Mouse (Mus musculus): ENCODE measurements around the gene Vasp. TPM values are rescaled to one million over a fixed set of nuclear protein-coding genes. Genes with fewer than 3 reads are reported as not detected.

Gene Vasp
- polyA plus RNA-seq, 1 experiment: 335 TPM

DNA sequence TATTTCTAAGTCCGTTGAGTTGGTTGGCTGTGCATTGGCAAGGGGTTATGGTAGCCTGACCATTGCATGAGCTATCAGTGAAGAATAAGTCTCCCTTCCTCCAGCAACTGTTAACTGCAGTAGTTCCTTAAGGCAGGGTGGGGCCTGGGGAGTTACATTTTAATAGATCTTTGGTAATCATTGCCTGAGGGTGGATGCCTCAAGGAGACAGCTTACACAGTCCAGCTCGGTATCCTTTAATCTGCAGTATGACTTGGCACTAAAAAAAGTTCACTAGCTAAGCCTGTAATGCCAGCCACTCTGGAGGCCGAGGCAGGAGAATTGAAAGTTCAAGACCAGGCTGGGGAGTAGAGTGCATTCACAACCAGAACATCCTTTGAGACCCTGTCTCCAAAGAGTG lies 39.8 kb downstream of the Vasp start:
- 89% methylated on average over 3 of the region's 3 CpGs for WGBS

DNA sequence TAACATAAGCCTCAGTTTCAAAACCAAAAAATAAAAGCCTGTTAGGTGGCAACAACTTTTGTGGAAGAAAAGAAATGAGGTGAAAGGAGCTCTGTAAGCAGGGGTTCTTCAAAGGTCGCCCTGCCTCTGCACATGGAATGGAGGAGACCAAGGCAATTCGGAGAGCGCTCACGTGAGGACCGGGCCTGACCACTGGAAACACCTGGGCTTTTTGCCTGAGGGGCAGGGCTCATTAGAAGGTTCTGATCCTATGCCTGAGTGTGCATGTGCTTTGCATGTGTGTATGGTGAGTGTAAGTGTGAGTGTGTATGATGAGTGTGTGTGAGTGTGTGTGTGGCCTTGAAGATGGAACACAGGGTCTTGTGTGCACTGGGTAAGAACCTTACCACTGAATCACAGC lies 40.7 kb downstream of the Vasp start:
- TF ChIP-seq CTCF (IDR thresholded peaks at IDR 0.05; ENCODE audit: extremely low read depth, insufficient read depth, insufficient read length, insufficient replicate concordance): no peak
- no peak for TF ChIP-seq POLR2A (IDR thresholded peaks at IDR 0.05; ENCODE audit: low read depth, low read length)
- no peak for DNase-seq (ENCODE audit: low read depth in 1 of 2, low spot score in 2 of 2)
- no peak overlapping the region for H3K4me3 ChIP-seq (ENCODE audit: extremely low read depth, insufficient read depth, insufficient read length)
- no peaks in the 10 kb centered on the region for H3K27me3 ChIP-seq (ENCODE audit: control insufficient read depth, insufficient read depth, low read length)
- no peaks in the 10 kb centered on the region for H3K36me3 ChIP-seq (ENCODE audit: control insufficient read depth, insufficient read depth, low read length)
- H3K4me1 ChIP-seq (ENCODE audit: control insufficient read depth, insufficient read depth, insufficient read length): peaks cover 3% of the 10 kb centered on the region; the same call in 1 of the 2 replicates
- H3K27ac ChIP-seq (ENCODE audit: insufficient read depth, low read length): no peak overlapping the region
- WGBS: 96% methylated on average over 5 of the region's 5 CpGs

More for the DNA sequence above, 39.8 kb downstream of the Vasp start:
- DNase-seq (ENCODE audit: low read depth in 1 of 2, low spot score in 2 of 2): no peak
- peaks cover 3% of the 10 kb centered on the region; the same call in 1 of the 2 replicates for H3K4me1 ChIP-seq (ENCODE audit: control insufficient read depth, insufficient read depth, insufficient read length)
- no peak overlapping the region for H3K27ac ChIP-seq (ENCODE audit: insufficient read depth, low read length)
- H3K4me3 ChIP-seq (ENCODE audit: extremely low read depth, insufficient read depth, insufficient read length): no peak overlapping the region
- no peaks in the 10 kb centered on the region for H3K36me3 ChIP-seq (ENCODE audit: control insufficient read depth, insufficient read depth, low read length)
- no peaks in the 10 kb centered on the region for H3K27me3 ChIP-seq (ENCODE audit: control insufficient read depth, insufficient read depth, low read length)
- TF ChIP-seq POLR2A (IDR thresholded peaks at IDR 0.05; ENCODE audit: low read depth, low read length) (no peak), CTCF (IDR thresholded peaks at IDR 0.05; ENCODE audit: extremely low read depth, insufficient read depth, insufficient read length, insufficient replicate concordance) (no peak)

DNA sequence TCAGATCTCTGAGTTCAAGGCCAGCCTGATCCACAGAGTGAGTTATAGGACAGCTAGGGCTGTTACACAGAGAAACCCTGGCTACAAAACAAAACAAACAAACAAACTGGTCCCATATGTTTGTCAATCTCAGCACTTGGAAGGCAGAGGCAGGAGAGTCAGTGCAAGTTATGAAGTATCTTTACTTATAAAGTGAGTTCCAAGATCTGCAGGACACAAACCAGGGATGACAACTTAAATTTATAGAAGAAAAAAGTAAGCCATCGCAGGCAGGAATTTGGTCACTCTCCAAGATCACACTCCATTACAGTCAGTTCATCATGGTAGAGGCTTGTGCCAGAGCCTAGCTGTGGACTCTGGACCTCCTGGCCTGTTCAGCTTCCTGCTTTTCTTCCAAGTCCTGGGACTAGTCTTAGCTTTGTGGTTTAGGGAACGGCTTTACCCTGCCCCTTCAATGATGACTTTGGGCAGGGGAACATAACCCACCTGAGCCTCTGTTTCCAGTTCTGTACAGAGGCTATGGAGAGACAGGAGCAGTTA lies 41.5 kb downstream of the Vasp start:
- Histone ChIP-seq H3K4me3 (ENCODE audit: extremely low read depth, insufficient read depth, insufficient read length) (no peak overlapping the region), H3K4me1 (ENCODE audit: control insufficient read depth, insufficient read depth, insufficient read length) (peaks cover 3% of the 10 kb centered on the region; the same call in 1 of the 2 replicates), H3K36me3 (ENCODE audit: control insufficient read depth, insufficient read depth, low read length) (no peaks in the 10 kb centered on the region), H3K27ac (ENCODE audit: insufficient read depth, low read length) (no peak overlapping the region), H3K27me3 (ENCODE audit: control insufficient read depth, insufficient read depth, low read length) (no peaks in the 10 kb centered on the region)
- TF ChIP-seq CTCF (IDR thresholded peaks at IDR 0.05; ENCODE audit: extremely low read depth, insufficient read depth, insufficient read length, insufficient replicate concordance): no peak
- no peak for TF ChIP-seq POLR2A (IDR thresholded peaks at IDR 0.05; ENCODE audit: low read depth, low read length)
- DNase-seq (ENCODE audit: low read depth in 1 of 2, low spot score in 2 of 2): no peak
- 96% methylated on average over 2 of the region's 2 CpGs for WGBS

DNA sequence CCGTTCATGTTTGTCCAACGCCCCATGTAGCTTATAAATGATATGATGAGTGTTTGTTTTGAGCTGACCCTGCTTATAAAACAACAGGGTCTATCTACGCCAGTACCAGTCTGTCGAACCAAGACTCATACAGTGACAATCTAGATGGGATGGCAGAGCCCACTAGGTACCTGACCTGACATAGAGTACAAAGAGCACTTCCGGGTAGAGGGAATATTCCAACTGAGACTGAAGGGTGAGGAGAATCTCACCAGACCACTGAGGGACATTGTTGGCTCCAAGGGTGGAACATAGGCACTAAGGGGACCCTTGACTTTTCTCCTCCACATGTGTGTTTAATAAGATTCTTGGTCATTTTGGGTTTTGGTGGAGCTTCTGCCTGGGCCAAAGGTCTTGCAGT lies 42.2 kb downstream of the Vasp start:
- Histone ChIP-seq H3K27me3 (ENCODE audit: control insufficient read depth, insufficient read depth, low read length) (no peaks in the 10 kb centered on the region), H3K27ac (ENCODE audit: insufficient read depth, low read length) (peak overlapping the region; percentile 78; the same call in 1 of the 2 replicates), H3K4me1 (ENCODE audit: control insufficient read depth, insufficient read depth, insufficient read length) (peaks cover 3% of the 10 kb centered on the region; the same call in 1 of the 2 replicates), H3K4me3 (ENCODE audit: extremely low read depth, insufficient read depth, insufficient read length) (peak overlapping the region; percentile 70), H3K36me3 (ENCODE audit: control insufficient read depth, insufficient read depth, low read length) (no peaks in the 10 kb centered on the region)
- TF ChIP-seq CTCF (IDR thresholded peaks at IDR 0.05; ENCODE audit: extremely low read depth, insufficient read depth, insufficient read length, insufficient replicate concordance): no peak
- no peak for TF ChIP-seq POLR2A (IDR thresholded peaks at IDR 0.05; ENCODE audit: low read depth, low read length)
- DNase-seq (ENCODE audit: low read depth in 1 of 2, low spot score in 2 of 2): no peak
- 23% methylated on average over 5 of the region's 5 CpGs for WGBS

DNA sequence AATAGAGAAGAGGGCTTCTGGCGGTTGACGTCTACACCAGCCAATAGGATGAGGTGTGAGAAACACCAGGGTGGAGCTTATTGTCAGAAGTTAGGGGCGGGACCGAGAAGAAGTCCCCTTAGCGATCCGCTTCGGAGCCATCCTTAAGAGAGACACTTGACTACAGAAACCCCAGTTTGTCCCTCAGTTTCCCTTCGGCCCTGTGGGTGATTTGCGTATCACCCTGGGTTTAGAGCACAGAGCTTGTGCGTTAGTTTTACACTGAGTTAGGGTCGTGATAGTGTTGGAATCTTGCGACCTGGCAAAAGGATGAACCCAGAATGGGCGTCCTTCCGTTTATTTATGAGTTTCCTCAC lies 42.8 kb downstream of the Vasp start:
- H3K4me1 ChIP-seq (ENCODE audit: control insufficient read depth, insufficient read depth, insufficient read length): peaks cover 3% of the 10 kb centered on the region; the same call in 1 of the 2 replicates
- no peaks in the 10 kb centered on the region for H3K27me3 ChIP-seq (ENCODE audit: control insufficient read depth, insufficient read depth, low read length)
- H3K4me3 ChIP-seq (ENCODE audit: extremely low read depth, insufficient read depth, insufficient read length): peak overlapping the region; percentile 70
- no peak for DNase-seq (ENCODE audit: low read depth in 1 of 2, low spot score in 2 of 2)
- no peaks in the 10 kb centered on the region for H3K36me3 ChIP-seq (ENCODE audit: control insufficient read depth, insufficient read depth, low read length)
- H3K27ac ChIP-seq (ENCODE audit: insufficient read depth, low read length): peak overlapping the region; percentile 78
- under 1% methylated on average over 14 of the region's 14 CpGs for WGBS
- TF ChIP-seq POLR2A (IDR thresholded peaks at IDR 0.05; ENCODE audit: low read depth, low read length): peak; percentile 18; the same call in 1 of the 2 replicates
- no peak for TF ChIP-seq CTCF (IDR thresholded peaks at IDR 0.05; ENCODE audit: extremely low read depth, insufficient read depth, insufficient read length, insufficient replicate concordance)

DNA sequence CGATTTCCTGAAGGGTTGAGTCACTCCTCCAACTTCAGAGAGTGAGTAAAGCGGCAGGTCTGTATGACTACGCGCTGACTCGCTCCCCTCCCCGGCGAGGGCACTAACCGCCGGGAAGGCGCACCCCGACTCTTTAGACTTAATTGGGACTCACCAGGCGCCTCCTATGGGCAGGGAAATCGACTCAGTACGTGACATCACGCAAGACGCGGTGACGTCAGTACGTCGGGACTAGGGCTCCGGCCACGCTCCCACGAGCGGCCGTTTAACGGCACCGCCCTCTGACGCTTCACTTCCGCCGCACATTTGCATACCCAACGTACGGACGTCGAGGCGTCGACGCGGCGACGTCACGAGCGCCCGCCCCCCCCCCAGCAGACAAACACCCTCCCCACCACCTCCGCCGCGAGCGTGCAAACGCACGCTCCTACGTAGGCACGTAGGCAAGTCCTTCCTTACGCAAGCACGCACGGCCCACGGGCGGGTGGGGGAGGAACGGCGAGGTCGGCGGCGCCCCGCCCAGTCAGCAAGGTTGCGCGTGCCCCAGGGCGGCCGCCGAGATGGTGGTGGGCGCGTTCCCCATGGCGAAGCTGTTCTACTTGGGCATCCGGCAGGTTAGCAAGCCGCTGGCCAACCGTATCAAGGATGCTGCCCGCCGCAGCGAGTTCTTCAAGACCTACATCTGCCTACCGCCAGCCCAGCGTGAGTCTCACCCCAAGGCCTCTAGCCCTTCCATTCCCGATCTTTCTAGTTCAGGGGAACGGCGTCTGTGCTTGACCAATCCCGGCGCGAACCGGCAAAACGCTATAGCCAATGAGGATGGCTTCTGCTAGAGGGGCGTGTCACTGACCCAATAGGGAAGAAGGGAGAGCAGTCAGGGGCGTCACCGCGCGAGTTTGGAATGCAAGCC lies 43.5 kb downstream of the Vasp start, which contains the start of gene Opa3:
Gene Opa3, plus strand, starts transcription at position 452 of the 910 bp plus-strand sequence.
- peak; percentile 99 to 100 for DNase-seq (ENCODE audit: low read depth in 1 of 2, low spot score in 2 of 2)
- Histone ChIP-seq H3K4me1 (ENCODE audit: control insufficient read depth, insufficient read depth, insufficient read length) (peaks cover 3% of the 10 kb centered on the region; the same call in 1 of the 2 replicates), H3K36me3 (ENCODE audit: control insufficient read depth, insufficient read depth, low read length) (no peaks in the 10 kb centered on the region), H3K27ac (ENCODE audit: insufficient read depth, low read length) (peak within 1 kb of the TSS; percentile 98), H3K4me3 (ENCODE audit: extremely low read depth, insufficient read depth, insufficient read length) (peak within 1 kb of the TSS; percentile 71), H3K27me3 (ENCODE audit: control insufficient read depth, insufficient read depth, low read length) (no peaks in the 10 kb centered on the region)
- WGBS: under 1% methylated on average over 89 of the region's 91 CpGs
- TF ChIP-seq CTCF (IDR thresholded peaks at IDR 0.05; ENCODE audit: extremely low read depth, insufficient read depth, insufficient read length, insufficient replicate concordance): 0 out of 2 replicates have a peak, but pooled peaks have one; percentile 9
- peak; percentile 80 for TF ChIP-seq POLR2A (IDR thresholded peaks at IDR 0.05; ENCODE audit: low read depth, low read length)
